Mouse (Mus musculus) embryonic fibroblast, embryonic 13.5 days (primary cell): Measurements from ENCODE around the gene Smcr8. TPM values are rescaled to one million over a fixed set of nuclear protein-coding genes. Genes with fewer than 3 reads are reported as not detected.

Source experiments
- H3K27ac ChIP-seq: 2 replicates; pipeline ENCODE4 v1.5.1; 2012; ENCODE audit warnings: low read length, control low read depth, inconsistent platforms; ENCODE audit not compliant: insufficient read depth
- H3K4me1 ChIP-seq: 2 replicates; pipeline ENCODE4 v1.6.1; 2011; ENCODE audit warnings: low read length; ENCODE audit not compliant: control insufficient read depth, insufficient read depth
- H3K4me3 ChIP-seq: 2 replicates; pipeline ENCODE4 v1.5.1; 2011; ENCODE audit warnings: mild to moderate bottlenecking, control low read depth, low read length; ENCODE audit not compliant: insufficient read depth
- CTCF ChIP-seq: IDR thresholded peaks from 2 replicates; pipeline ENCODE4 v1.5.1; 2011; ENCODE audit warnings: mild to moderate bottlenecking, control low read depth, low read length, moderate library complexity, borderline replicate concordance; ENCODE audit not compliant: insufficient read depth
- POLR2A ChIP-seq: IDR thresholded peaks from 2 replicates; pipeline ENCODE4 v1.6.1; 2011; ENCODE audit warnings: low read depth, mild to moderate bottlenecking, control low read depth, low read length, moderate library complexity
- polyA plus RNA-seq: library from polyadenylated mRNA; stranded (reverse); fragments of >200 nt; gene quantifications from 2 replicates; pipeline ENCODE4 v1.2.4, GENCODE M21; 2011; ENCODE audit warnings: low read depth; ENCODE audit not compliant: missing spikeins, insufficient read length

The Smcr8 gene
- polyA plus RNA-seq, 1 experiment = 21.4 TPM

DNA sequence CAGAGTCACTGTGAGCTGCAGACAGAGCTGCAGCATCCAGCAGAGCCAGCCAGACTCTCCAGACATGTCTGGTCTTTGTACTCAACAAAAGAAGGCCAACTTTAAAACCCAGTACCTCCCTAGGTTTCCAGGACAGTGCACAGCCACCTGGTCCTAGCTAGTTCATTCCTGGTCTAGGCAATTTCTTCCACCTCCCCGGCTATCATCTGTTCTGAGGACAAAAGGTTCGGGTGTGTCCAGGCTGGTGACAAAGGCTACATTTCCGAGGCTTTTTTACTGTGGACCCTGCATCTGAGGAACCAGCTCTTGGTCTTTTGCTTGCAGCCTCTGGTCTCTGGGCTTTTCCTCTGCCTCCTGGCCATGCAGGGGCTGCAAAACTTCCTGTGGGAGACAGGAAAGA, 37.0 kb upstream of the Smcr8 start:
- no peak for TF ChIP-seq CTCF
- TF ChIP-seq POLR2A = no peak
- no peak overlapping the region for H3K4me3 ChIP-seq
- H3K27ac ChIP-seq = no peak overlapping the region
- H3K4me1 ChIP-seq = no peaks in the 10 kb centered on the region

- H3K27ac ChIP-seq = no peak overlapping the region
- TF ChIP-seq CTCF (no peak), POLR2A (no peak)
- no peaks in the 10 kb centered on the region for H3K4me1 ChIP-seq
- H3K4me3 ChIP-seq = no peak overlapping the region
These were observed 21.8 kb upstream of the Smcr8 start for GRCm38 (mm10) chr11:60755570-60755969.

- TF ChIP-seq POLR2A (no peak), CTCF (no peak)
- peak overlapping the region; percentile 59; the same call in 1 of the 2 replicates for H3K27ac ChIP-seq
- no peak overlapping the region for H3K4me3 ChIP-seq
- H3K4me1 ChIP-seq = no peaks in the 10 kb centered on the region
These were observed 15.6 kb upstream of the Smcr8 start for GRCm38 (mm10) chr11:60761681-60762080.

DNA sequence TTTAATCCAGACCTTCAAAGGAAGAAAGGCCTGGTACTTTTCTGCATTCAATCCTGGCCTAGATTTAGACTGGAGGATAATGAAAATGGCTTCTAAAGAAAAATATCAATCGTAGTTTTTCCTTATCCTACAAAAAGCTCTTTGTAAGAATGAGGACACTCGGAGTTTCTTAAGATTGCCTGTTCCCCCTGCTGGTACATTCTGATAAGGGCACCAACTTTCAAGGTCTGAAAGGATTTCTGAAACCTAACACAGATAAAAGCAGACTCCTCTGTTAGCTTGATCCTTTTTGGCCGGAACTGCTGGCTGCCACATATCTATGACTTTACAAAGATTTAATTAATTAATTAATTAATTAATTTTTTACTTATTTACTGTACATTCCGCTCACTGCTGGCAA, 10.4 kb upstream of the Smcr8 start:
- no peak for TF ChIP-seq CTCF
- TF ChIP-seq POLR2A = no peak
- Histone ChIP-seq H3K27ac (no peak overlapping the region), H3K4me1 (no peaks in the 10 kb centered on the region), H3K4me3 (no peak overlapping the region)

DNA sequence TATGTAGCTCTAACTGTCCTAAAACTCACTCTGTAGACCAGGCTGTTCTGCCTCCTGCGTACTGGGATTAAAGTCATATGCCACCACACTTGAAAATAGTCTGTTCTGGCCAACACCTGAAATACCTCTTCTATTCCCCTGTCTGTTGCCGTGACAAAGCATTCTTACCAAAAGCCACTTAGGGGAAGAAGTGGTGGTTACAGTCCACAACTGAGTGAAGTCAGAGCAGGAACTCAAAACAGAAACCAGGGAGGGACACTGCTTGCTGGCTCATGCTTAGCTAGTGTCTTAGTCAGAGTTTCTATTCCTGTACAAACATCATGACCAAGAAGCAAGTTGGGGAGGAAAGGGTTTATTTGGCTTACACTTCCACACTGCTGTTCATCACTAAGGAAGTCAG, 8.0 kb upstream of the Smcr8 start:
- H3K4me1 ChIP-seq = no peaks in the 10 kb centered on the region
- no peak overlapping the region for H3K27ac ChIP-seq
- TF ChIP-seq POLR2A = no peak
- no peak for TF ChIP-seq CTCF
- H3K4me3 ChIP-seq = no peak overlapping the region

- TF ChIP-seq POLR2A = no peak
- no peak for TF ChIP-seq CTCF
- Histone ChIP-seq H3K27ac (no peak overlapping the region), H3K4me3 (no peak overlapping the region), H3K4me1 (no peaks in the 10 kb centered on the region)
These were observed 6.5 kb upstream of the Smcr8 start for GRCm38 (mm10) chr11:60770776-60771175.

- no peak for TF ChIP-seq CTCF
- no peak for TF ChIP-seq POLR2A
- no peak overlapping the region for H3K4me3 ChIP-seq
- H3K27ac ChIP-seq = no peak overlapping the region
- H3K4me1 ChIP-seq = no peaks in the 10 kb centered on the region
These were observed 5.2 kb upstream of the Smcr8 start for GRCm38 (mm10) chr11:60772161-60772560.

- Histone ChIP-seq H3K4me3 (no peak overlapping the region), H3K27ac (no peak overlapping the region), H3K4me1 (no peaks in the 10 kb centered on the region)
- TF ChIP-seq POLR2A (no peak), CTCF (no peak)
These were observed 3.1 kb upstream of the Smcr8 start for GRCm38 (mm10) chr11:60774158-60774689.

- H3K4me1 ChIP-seq = peaks cover under 1% of the 10 kb centered on the region; the same call in 1 of the 2 replicates
- no peak overlapping the region for H3K4me3 ChIP-seq
- TF ChIP-seq POLR2A = no peak
- no peak for TF ChIP-seq CTCF
- H3K27ac ChIP-seq = no peak overlapping the region
These were observed 2.5 kb upstream of the Smcr8 start for GRCm38 (mm10) chr11:60774841-60775240.

GRCm38 (mm10) chr11:60775578-60775977, 1.7 kb upstream of the Smcr8 start:
- H3K27ac ChIP-seq = peak overlapping the region; percentile 71
- TF ChIP-seq POLR2A (no peak), CTCF (no peak)
- peaks cover 5% of the 10 kb centered on the region; the same call in 1 of the 2 replicates for H3K4me1 ChIP-seq
- peak overlapping the region; percentile 70 for H3K4me3 ChIP-seq
